Mouse (Mus musculus) hematopoietic stem cell, adult 5-6 weeks (primary cell): ENCODE data around the gene Wnt5a. TPM values are rescaled to one million over a fixed set of nuclear protein-coding genes. Genes with fewer than 3 reads are reported as not detected.

Experiments
- ATAC-seq, 2 experiments: fragments of 125-278 bp in 1 of 2; replicated peaks in 1 of 2; 2 replicates each; pipeline ENCODE4 v1.8.0; 2016 to 2017; ENCODE audit warnings: inconsistent platforms in 2 of 2, mild to moderate bottlenecking in 2 of 2, moderate number of reproducible peaks in 2 of 2, low read depth in 1 of 2, moderate TSS enrichment in 1 of 2; ENCODE audit not compliant: low FRiP score in 2 of 2, poor library complexity in 2 of 2, severe bottlenecking in 2 of 2, insufficient read depth in 1 of 2, low TSS enrichment in 1 of 2
- total RNA-seq: library from RNA; stranded (forward); fragments of 172-1452, 232-1000 nt; gene quantifications from 2 replicates; pipeline ENCODE4 v1.2.3, GENCODE M21; 2017

Gene Wnt5a
- total RNA-seq, 1 experiment from 2014 or later: not detected

DNA sequence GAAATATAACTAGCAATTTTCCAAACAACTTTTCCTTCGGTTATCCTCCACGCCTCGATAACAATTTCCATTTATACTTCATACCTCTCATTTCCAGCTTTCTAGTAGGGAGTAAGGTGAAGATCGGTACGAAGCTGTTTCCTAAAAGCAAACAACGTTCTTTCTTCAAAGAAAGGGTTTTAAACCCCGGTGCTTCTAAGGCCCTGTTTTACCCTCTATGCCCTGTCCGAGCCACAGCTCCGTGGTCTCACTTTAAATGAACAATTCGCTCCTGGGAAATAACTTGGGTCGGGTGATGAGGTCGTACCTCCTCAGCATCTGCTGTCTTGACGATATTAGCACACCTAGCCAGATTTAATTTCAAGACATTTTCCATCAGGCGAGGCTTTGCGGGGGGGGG, 2.5 kb downstream of the Wnt5a start:
- no peak for ATAC-seq

DNA sequence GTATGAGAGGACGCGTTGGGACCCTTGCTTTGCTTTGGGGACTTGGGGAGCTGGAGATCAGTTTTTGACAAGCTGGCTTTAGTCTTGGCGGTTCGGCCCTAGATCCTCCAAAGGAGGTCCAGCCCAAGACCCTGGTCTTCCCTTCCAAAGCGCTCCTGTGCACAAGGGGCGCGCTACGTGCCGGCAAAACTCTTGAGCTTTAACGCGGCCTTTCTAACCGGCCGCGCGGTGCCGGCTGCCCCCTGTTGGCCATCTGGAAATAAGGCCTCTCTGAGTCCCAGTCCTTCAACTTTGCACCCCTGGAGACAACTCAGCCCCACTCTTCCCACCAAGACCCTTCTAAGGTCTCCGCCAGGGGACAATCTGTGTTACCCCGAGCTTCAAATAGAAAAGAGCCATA, 2.9 kb downstream of the Wnt5a start:
- peak; percentile 54 to 65; a peak in 3 of 4 replicates for ATAC-seq

GRCm38 (mm10) chr14:28508288-28509258, 4.0 kb downstream of the Wnt5a start:
- ATAC-seq: no peak

DNA sequence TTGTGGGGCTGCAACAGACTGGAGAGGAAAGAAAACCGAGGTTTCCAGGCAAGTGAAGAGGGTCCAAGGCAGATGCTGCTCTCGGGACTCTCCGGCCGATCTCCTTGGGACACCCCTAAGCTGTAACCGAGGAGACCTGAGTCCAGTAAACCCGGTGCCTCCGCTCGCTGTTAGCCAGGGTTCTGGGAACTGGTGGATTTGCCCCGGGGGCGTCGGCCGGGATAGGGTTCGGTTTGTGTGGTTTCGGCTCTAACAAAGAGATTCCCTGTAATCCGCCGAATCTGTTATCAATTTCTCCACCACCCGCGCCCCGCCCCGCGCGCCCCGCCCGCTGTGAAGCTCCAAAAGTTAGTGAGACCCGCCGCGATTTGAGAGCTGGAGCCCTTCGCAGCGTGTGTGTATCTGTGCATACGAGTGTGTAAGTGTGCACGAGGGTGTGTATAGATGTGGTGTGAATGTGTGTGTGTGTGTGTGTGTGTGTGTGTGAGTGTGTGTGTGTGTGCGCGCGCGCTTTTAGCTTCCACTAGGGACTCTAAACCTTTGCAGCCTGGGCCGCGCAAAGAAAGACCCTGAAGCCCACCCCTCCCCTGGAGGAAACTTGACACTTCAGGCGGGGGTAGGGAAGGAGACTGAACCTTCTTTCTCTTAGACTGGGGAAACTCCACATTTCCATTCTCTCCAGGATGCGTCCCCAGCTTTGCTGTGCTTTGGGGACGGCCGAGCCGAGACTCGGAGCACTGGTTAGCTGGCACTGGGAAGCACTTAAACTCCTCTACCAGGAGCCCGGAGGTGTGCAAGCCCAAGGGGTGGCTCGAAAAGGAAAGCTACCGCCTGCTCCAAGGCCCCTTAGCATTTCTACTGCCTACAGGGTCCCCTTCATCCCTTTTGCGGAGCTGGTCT, 5.1 kb downstream of the Wnt5a start:
- no peak for ATAC-seq

DNA sequence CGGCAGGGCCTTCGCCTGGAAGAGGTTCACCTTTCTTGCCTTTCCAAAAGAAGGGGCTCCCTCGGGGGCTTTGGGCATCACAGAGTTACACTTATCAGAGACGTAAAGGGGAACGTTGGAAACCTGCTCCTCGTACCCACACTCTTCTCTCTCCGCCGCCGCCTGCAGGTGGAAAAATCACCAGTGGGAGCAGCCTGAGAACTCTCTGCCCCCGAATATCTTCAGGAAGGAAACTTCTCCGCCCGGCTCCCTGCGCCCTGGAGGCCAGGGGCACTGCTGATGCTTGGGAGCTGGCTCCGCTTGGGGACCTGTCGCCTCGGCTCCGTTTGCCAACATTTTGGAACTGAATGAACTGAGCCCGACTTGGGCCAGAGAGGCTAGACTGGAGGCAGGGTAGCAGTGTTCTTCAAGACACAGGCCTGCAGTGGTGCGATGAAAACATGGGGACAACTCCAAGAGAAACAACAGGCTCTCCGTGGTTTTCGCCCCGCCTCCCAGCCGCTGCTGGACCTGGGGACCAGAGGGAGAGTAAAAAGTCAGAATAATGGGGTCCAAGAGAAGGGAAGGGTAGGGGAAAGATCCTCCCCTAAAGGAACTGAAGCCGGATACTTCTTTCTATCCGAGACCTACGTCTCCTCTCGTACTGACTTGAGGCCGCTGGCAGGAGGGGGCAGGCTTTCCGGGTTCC, 5.9 kb downstream of the Wnt5a start:
- ATAC-seq: no peak

DNA sequence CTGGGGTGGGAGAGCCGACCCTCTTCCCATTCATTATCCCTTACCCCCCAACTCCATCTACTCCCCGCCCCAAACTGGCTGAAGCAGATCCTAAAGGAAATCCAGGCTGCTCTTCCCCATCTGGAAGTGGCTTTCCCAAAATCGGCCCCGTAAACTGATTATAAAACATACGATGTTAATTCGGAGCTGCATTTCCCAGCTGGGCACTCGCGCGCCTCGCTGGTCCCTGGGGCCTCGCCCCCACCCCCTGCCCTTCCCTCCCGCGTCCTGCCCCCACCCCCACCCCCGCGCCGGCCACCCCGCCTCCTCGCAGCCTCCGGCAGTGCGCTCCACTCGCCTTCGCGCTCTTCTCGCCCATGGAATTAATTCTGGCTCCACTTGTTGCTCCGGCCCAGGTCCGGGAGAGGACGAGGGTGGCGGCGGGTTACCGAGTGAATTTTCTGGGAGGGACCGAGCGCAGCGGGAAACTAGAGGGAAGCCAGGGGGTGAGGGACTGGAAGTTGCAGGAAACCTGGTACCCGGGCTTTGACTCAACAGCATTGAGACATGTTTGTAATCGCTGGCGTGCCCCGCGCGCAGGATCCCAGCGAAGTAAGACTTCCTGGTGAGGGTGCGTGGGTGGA, 6.6 kb downstream of the Wnt5a start:
- no peak for ATAC-seq

- ATAC-seq: no peak
These were observed 8.4 kb downstream of the Wnt5a start for GRCm38 (mm10) chr14:28512805-28513590.

GRCm38 (mm10) chr14:28514171-28514570, 9.6 kb downstream of the Wnt5a start:
- ATAC-seq: no peak

- no peak for ATAC-seq
These were observed 10.8 kb downstream of the Wnt5a start for GRCm38 (mm10) chr14:28515331-28515730.

GRCm38 (mm10) chr14:28517631-28518560, 13.3 kb downstream of the Wnt5a start:
- ATAC-seq: no peak

- ATAC-seq: no peak
These were observed 16.6 kb downstream of the Wnt5a start for GRCm38 (mm10) chr14:28521106-28521505.

- ATAC-seq: no peak
These were observed 18.1 kb downstream of the Wnt5a start for GRCm38 (mm10) chr14:28522611-28523010.

- ATAC-seq: no peak
These were observed 21.0 kb downstream of the Wnt5a start for GRCm38 (mm10) chr14:28525566-28525965.

GRCm38 (mm10) chr14:28528151-28528685, 23.7 kb downstream of the Wnt5a start:
- ATAC-seq: no peak

DNA sequence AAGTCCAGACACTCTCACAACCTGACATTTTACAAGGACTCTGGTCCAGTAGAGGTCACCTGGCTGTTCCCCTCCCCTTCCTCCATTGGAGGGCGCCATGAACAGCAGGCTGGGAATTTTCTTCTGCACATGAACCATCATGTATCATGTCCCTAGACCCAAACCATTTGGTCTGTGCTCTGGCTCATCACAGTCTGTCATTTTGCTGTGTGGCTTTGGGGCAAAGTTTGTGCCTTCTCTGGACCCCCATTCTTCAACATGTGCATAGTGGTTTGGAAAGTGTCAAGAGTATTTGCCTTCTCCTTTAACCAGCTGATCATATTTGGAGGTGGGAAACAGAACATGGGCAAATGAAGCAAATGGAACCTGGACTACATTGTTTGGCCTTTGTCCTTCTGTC, 27.0 kb downstream of the Wnt5a start:
- no peak for ATAC-seq
